Mouse (Mus musculus): ENCODE data around the gene Xaf1. TPM values are rescaled to one million over a fixed set of nuclear protein-coding genes. Genes with fewer than 3 reads are reported as not detected.

The Xaf1 gene
- 1 to 10 TPM; 4.2 to 5.2 TPM for total RNA-seq (2021)
- long read RNA-seq, experiment 1, partial matches to known transcripts, result 2 of 4 reads
- long read RNA-seq, experiment 1, other reads (novel, unspliced or antisense), result 0 of 4 reads
- long read RNA-seq, experiment 2, partial matches to known transcripts, result 1 of 3 reads
- long read RNA-seq, experiment 2, other reads (novel, unspliced or antisense), result 0 of 3 reads

DNA sequence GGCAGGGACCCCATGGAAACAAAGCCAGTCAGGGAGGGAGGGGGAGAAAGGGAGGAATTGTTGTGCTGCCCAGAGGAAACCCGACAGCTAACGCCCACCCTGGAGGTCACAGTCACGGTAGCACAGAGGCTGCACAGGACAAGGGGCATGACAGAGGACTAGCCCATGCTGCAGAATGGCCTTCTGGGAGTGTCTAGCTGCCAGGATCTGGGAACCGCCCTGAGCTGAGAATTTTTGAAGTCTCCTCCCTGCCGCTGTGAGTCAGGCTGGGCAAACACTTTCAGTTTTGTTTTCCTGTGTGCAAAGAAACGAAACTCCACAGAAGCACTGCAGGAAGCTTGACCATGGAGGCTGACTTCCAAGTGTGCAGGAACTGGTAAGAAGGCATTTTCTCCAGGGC, at the start of gene Xaf1:
TSS of gene Xaf1 (plus strand) at position 296 of the 400 bp plus-strand sequence.
- H3K4me3 ChIP-seq, result peak within 1 kb of the TSS; percentile 46
- no peak for DNase-seq (ENCODE audit: low spot score in 2 of 2)
- peak within 1 kb of the TSS; percentile 85 for H3K27ac ChIP-seq
- no peak for TF ChIP-seq CTCF (conservative IDR thresholded peaks at IDR 0.05)

DNA sequence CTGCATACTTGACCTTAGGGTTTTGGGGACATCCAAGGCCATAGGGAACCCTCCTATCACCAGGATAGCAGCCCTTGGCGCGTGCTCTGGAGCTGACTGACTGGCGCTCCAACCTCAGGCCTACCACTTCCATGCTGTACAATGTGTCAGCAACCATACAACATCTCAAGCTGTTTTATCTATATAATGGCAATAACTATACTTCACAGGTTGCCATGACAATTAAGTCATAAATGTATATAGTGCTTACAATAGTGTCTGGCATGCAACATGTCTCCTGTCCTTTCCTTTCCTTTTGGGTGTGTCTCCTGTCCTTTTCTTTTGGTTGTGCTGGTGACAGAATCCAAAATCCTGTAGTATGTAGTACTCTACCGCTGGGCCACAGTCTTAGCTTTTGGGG, 45.8 kb upstream of the Xaf1 start:
- no peak for DNase-seq (ENCODE audit: low spot score in 2 of 2)
- no peak overlapping the region for H3K4me3 ChIP-seq
- no peak for TF ChIP-seq CTCF (conservative IDR thresholded peaks at IDR 0.05)
- H3K27ac ChIP-seq, result no peak overlapping the region

DNA sequence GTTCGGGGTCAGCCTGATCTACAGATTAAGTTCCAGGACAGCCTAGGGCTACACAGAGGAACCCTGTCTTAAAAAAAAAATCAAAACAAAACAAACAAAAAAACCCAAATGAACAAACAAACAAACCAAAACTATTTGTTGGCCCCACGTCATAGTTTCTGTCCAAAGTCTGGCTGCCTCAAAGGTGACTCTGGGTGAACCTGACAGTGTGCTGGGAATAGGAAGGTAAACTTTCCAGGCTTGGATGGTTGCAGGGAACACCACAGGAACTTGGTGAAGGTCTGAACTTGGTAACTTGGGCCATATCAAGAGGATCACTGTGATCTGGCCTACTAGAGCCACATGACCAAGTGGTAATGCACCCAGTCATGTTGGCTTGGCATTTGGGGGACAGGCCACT, 45.0 kb upstream of the Xaf1 start:
- H3K4me3 ChIP-seq, result no peak overlapping the region
- no peak overlapping the region for H3K27ac ChIP-seq
- no peak for TF ChIP-seq CTCF (conservative IDR thresholded peaks at IDR 0.05)
- DNase-seq (ENCODE audit: low spot score in 2 of 2), result no peak

DNA sequence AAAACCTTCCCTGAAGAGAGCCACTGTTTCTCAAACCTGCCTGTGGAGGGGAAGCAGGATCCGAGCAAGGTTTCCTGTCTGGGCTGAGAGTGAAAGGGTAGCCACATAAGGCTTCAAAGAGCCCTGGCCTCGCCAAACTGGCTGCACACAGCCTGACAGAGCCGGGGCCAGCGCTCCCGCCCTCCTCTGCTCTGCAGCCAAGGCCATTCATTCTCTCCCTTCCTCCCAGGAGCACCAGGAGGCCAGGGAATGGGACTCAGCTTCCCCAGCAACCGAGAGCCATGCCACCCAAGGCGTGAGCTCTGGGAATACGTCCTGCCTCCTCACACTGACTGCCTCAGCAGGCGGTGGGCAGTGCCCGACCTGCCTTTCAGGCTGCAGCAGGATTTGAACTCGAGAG, 35.9 kb upstream of the Xaf1 start:
- peak; percentile 48 to 67 for DNase-seq (ENCODE audit: low spot score in 2 of 2)
- TF ChIP-seq CTCF (conservative IDR thresholded peaks at IDR 0.05), result no peak
- no peak overlapping the region; the same call in 1 of the 2 replicates for H3K4me3 ChIP-seq
- peak overlapping the region; percentile 70 for H3K27ac ChIP-seq

DNA sequence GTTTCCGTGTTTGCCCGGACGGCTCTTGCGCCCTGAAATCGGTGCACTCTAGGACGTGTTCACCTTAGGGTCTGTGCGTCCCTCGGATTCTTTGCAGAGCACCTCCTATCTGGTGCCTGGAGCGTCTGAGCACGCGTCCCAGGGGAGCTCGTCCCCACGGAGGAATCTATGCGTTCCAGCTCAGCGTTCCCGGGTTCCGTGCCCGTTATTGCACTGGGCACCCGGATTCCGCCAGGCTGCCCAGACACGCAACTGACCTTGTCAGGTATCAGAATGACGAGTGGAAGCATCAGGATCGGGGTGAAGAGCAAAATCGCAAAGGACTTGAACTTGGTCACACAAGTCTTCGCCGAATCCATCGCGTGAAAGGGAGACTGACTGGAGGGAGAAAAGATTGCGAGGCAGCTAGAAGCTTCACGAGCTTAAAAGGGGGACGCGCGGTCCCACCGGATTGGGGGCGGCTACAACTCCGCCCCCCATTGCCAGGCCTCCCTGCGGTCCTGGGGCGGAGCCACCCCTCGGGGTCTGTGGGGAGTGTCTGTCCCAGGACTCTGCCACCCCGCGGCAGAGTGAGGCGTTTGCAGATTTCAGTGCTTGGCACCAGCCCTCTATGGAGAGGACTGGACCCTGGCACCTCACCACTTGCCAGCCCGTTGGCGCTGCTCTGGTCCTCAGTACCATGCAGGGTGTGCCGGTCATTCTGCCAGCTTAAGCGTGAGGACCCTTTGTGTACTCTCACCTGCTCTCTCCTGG, 35.0 kb upstream of the Xaf1 start:
- peak; percentile 52 to 58 for DNase-seq (ENCODE audit: low spot score in 2 of 2)
- H3K4me3 ChIP-seq, result peak overlapping the region; percentile 59
- peak; percentile 76 for TF ChIP-seq CTCF (conservative IDR thresholded peaks at IDR 0.05)
- peak overlapping the region; percentile 51; the same call in 1 of the 2 replicates for H3K27ac ChIP-seq

DNA sequence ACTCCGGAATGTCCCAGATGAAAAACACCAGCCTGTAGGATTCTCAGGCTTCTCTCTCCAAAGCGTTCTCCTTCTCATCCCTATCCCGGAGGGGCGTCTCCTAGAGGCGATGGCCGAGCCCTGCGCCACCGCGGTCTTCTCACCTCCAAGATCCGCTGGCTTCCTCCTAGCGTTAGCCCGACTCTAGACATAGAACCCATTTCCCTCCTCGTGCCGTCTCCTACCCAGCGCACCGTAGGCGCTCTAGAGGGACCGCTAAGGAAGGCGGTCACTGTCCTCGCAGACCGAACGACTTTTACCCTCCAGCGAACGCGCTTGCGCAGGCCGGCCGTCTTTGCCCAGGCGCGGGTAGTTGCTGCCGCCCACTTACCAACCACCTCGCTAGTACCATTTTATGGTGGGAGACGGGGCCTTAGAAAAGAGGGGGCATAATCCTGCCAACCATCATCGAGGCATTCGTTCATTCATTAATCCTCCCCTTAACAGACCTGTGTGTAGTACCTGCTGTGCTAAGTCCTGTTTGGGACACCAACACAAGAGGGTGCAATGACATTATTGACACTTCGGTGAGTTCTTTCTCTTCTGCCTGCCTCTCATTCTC, 34.4 kb upstream of the Xaf1 start, which contains the start of gene Slc13a5:
TSS of gene Slc13a5 (minus strand) at position 263 of the 601 bp plus-strand sequence.
- TF ChIP-seq CTCF (conservative IDR thresholded peaks at IDR 0.05), result peak; percentile 2
- no peak for DNase-seq (ENCODE audit: low spot score in 2 of 2)
- H3K27ac ChIP-seq, result peak within 1 kb of the TSS; percentile 51; the same call in 1 of the 2 replicates
- peak within 1 kb of the TSS; percentile 59 for H3K4me3 ChIP-seq

DNA sequence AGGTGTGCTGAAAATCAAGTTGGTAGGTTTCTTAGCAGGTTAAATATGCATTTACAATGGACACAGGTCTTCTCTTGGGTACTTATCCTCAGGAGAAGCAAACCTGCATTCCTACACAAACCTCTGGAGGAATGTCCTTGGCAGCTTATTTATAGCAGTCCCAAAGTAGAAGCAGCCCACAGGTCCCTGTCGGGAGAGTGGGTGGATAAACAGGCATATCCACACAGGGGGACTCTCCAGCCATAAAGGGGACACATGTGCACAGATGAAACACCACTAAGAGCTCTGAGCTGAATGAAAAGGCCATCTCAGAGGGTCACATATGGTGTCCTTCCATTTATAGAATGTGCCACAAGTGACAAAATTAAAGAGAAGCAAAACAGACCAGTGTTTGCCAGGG, 29.7 kb upstream of the Xaf1 start:
- H3K27ac ChIP-seq, result no peak overlapping the region
- TF ChIP-seq CTCF (conservative IDR thresholded peaks at IDR 0.05), result no peak
- H3K4me3 ChIP-seq, result no peak overlapping the region
- DNase-seq (ENCODE audit: low spot score in 2 of 2), result no peak

DNA sequence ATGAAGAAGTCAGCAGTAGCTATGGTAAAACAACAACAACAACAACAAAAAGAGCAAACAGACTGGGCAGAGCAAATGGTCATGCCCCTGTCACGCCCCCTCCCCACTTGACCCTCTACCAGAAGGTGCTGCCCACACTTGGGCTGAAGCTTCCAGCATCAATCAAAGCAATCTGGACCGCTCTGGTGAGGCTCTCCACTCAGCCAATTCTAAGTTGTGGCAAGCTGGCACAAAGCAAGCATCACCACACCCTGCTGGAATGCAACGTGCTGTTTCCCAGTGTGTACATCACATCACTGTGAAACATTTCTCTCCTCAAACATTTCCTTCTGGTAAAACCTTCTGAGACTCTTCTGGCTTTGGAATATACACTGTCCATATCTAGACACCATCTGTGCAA, 28.1 kb upstream of the Xaf1 start:
- Histone ChIP-seq H3K27ac (no peak overlapping the region), H3K4me3 (no peak overlapping the region)
- no peak for TF ChIP-seq CTCF (conservative IDR thresholded peaks at IDR 0.05)
- no peak for DNase-seq (ENCODE audit: low spot score in 2 of 2)

DNA sequence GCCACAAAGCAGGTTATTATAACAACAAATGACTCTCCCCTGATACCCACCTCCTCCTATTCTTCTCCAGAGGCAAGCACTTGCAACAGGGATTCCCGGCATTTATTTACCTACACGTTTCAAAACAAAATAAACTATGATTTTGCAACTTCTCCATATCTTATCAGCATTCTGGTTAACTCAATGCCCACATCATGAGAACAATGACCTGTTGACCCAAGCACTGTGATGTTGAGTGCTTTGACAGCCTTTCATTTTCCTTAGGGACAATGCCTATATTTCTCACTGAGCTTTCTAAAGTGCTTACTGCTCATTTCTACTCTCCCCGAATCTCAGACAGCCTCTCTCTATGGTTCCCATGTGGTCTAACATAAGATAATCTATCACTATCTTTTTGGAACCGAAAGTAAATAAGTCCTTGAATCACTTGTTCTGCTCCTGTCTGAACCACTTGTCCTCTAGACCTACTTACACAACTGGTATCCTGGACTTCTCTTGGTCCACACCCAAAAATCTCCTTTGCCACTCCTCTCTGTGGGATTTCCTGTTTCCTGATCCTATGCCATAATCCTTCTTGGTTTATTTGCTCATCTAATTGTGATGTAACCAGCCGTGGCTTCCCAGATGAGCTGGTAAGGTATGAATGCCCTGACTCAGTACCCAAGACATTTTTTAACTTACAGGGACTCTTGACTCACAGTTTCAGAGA, 20.1 kb upstream of the Xaf1 start:
- Histone ChIP-seq H3K4me3 (no peak overlapping the region), H3K27ac (no peak overlapping the region)
- no peak for TF ChIP-seq CTCF (conservative IDR thresholded peaks at IDR 0.05)
- no peak for DNase-seq (ENCODE audit: low spot score in 2 of 2)

DNA sequence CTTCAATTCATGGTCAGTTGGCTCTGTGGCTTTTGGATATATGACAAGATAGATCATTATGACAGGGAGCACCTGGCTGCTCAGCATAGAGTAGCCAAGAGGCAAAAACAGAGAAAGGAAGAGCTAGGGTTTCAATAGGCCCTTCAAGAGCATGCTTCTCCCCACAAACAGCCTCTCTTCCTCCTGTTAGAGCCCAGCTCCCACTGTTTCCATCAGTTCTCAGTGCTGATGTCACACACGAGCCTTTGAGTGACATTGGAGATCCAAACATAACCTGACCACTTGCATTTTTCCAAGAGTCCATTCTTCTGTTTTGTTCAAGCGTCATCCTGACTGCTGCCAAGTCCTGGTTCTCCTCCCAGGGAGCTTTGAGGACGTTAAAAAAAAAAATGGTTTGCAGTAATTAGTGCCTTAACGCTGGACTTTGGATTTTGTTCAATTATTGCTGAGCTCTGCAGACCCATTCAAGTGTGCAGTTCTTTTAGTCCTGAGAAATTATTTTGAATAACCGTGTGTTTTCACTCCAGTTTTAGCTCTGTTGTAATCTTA, 19.5 kb upstream of the Xaf1 start:
- Histone ChIP-seq H3K4me3 (no peak overlapping the region), H3K27ac (no peak overlapping the region)
- no peak for TF ChIP-seq CTCF (conservative IDR thresholded peaks at IDR 0.05)
- DNase-seq (ENCODE audit: low spot score in 2 of 2), result no peak

DNA sequence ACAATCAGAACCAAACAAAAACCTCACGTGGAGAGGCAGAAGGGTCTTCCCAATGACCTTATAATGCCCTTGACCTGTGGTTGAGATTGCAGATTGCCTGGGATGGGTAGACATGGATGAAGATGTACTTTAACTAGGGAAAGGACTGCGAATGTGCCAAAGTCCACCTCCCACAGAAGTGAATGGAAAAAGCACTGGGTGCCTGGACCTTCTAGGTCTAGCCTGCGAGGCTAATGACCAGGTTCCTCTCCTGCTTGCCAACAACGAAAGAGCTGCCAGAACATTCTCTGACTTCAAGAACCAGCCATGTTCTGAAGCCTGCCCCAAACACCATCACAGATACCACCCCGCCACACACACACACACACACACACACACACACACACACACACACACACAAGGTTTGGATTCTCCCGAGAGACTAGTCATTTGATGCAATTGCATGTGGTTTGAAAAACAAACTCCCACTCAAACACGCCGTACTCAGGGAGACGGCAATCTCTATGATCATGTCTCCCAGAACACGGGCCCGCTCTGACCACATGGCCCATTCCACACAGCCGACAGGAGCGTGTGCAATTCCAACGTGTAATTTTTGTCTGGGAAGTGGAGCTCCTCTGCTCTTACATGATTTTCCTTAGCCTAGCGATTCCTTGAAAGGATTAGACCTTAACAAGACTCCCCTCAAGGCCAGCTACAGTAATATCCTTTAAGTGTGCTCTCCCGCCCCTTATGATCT, 17.8 kb upstream of the Xaf1 start:
- no peak for TF ChIP-seq CTCF (conservative IDR thresholded peaks at IDR 0.05)
- Histone ChIP-seq H3K27ac (no peak overlapping the region), H3K4me3 (no peak overlapping the region)
- no peak for DNase-seq (ENCODE audit: low spot score in 2 of 2)

DNA sequence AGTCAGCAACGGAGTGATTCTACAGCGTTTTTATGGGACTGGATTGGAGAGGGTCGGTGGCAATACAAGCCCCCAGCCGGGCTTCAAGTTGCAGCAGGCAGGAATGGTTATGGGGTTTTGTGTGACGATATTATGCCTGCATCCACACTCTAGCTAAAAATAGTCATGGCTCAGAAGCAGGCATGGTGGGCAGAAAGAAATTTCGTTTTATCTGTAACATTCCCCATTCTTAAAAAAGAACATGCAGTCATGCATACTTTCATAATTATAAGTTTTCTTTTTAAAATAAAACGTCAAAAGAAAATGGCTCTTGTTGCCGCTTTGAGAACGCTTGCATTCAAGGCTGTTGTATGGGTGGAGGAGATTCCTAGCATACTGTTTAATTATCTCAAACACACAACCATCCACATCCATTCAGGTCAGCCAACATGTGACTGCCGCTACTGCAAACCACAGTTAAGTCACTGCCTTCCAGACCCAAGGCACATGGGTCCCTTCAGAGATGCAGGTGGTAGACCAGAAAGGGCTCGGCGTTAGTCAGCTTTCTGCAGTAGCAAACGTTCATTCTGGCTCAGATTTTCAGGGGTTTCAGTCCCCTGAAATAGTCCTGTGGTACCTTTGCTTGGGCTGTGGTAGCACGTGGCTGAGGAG, 16.8 kb upstream of the Xaf1 start:
- TF ChIP-seq CTCF (conservative IDR thresholded peaks at IDR 0.05), result no peak
- no peak for DNase-seq (ENCODE audit: low spot score in 2 of 2)
- Histone ChIP-seq H3K27ac (no peak overlapping the region), H3K4me3 (no peak overlapping the region)
